Mouse (Mus musculus) midbrain, embryonic 13.5 days (tissue): Measurements from ENCODE around the gene Ankrd34a. TPM values are rescaled to one million over a fixed set of nuclear protein-coding genes. Genes with fewer than 3 reads are reported as not detected.
A peak's percentile ranks its signal among the peaks of the same experiment; 100 is the strongest.

Experiments used
- ATAC-seq: fragments of 200-750 bp; cut with Nextera tagmentation; 2 replicates; pipeline ENCODE4 v1.8.0; 2017; ENCODE audit warnings: mild to moderate bottlenecking, moderate TSS enrichment, moderate library complexity
- H3K27ac ChIP-seq: fragments of 300-500 bp; sonication (generic); 2 replicates; pipeline ENCODE4 v1.5.1; 2015; ENCODE audit warnings: inconsistent platforms, mild to moderate bottlenecking, moderate library complexity
- H3K27me3 ChIP-seq: fragments of 300-500 bp; sonication (generic); 2 replicates; pipeline ENCODE4 v1.6.1; 2015; ENCODE audit warnings: mild to moderate bottlenecking, inconsistent platforms
- H3K36me3 ChIP-seq: fragments of 300-500 bp; sonication (generic); 2 replicates; pipeline ENCODE4 v1.6.1; 2015; ENCODE audit warnings: mild to moderate bottlenecking, inconsistent platforms
- H3K4me1 ChIP-seq: fragments of 300-500 bp; sonication (generic); replicated peaks from 2 replicates; pipeline ENCODE4 v1.6.1; 2015; ENCODE audit warnings: inconsistent platforms
- H3K4me2 ChIP-seq: fragments of 300-500 bp; sonication (generic); replicated peaks from 2 replicates; pipeline ENCODE4 v1.6.1; 2015; ENCODE audit warnings: moderate library complexity, mild to moderate bottlenecking, inconsistent platforms
- H3K4me3 ChIP-seq: fragments of 300-500 bp; sonication (generic); replicated peaks from 2 replicates; pipeline ENCODE4 v1.5.1; 2015; ENCODE audit warnings: mild to moderate bottlenecking, inconsistent platforms
- H3K9ac ChIP-seq: fragments of 300-500 bp; sonication (generic); replicated peaks from 2 replicates; pipeline ENCODE4 v1.6.1; 2015; ENCODE audit warnings: mild to moderate bottlenecking, inconsistent platforms
- H3K9me3 ChIP-seq: fragments of 300-500 bp; sonication (generic); 2 replicates; pipeline ENCODE4 v1.6.1; 2016; ENCODE audit warnings: mild to moderate bottlenecking, inconsistent platforms
- WGBS: fragments of 180-500 bp; shearing (Covaris S2); methylation state at CpG from one replicate; pipeline ENCODE4 v1.1.7; 2015; 5-methylcytosine and 5-hydroxymethylcytosine counted together
- polyA plus RNA-seq: library from polyadenylated mRNA; unstranded; fragments of >200 nt; fragmentation: Nextera tagmentation; extraction: Ambion mirVana; gene quantifications from 2 replicates; pipeline ENCODE4 v1.2.1, GENCODE M21; 2015

Ankrd34a gene
- polyA plus RNA-seq, 1 experiment from 2014 or later = 6.5 TPM

DNA sequence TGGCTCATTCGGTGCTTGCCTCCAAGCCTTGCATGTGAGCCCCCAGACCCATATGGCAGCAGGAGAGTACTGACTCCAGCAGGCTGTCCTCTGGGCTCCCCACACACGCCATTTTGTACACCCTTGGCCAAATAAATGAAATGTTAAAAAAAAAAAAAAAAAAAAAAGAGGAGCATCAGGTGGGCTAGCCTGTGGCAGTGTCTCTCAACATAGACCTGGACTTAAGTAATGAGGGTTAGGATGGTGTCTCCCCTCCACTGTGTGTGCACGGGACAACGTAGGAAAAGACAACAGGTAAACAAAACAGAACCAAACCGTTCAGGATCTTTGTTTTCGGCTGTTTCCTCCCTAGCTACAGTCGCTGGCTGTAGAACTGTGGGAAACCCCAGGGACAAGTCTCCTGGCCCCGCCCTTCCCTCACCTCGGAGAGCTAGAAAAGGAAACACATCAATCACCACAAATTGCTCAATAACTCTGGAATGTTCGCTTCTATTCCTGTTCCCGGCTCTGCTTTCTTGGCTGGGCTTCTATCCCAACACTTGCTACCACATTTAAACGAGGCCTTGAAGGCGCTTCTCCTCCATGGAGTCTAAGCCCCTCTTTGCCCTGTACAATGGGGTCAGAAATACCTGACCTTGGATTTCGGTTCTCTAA lies 20.3 kb upstream of the Ankrd34a start:
- Histone ChIP-seq H3K4me2 (peak overlapping the region; percentile 41), H3K9me3 (no peaks in the 10 kb centered on the region), H3K36me3 (no peaks in the 10 kb centered on the region), H3K4me1 (peaks cover 20% of the 10 kb centered on the region), H3K27me3 (peaks cover 4% of the 10 kb centered on the region; the same call in 1 of the 2 replicates), H3K27ac (peak overlapping the region; percentile 66), H3K9ac (no peak overlapping the region; the same call in 1 of the 2 replicates), H3K4me3 (no peak overlapping the region)
- WGBS = 76% methylated on average over 14 of the region's 14 CpGs
- no peak for ATAC-seq

- 32% methylated on average over 17 of the region's 17 CpGs for WGBS
- no peaks in the 10 kb centered on the region for H3K9me3 ChIP-seq
- peaks cover 9% of the 10 kb centered on the region; the same call in 1 of the 2 replicates for H3K27me3 ChIP-seq
- peak; percentile 75 for ATAC-seq
- peak within 1 kb of the TSS; percentile 66 for H3K27ac ChIP-seq
- no peaks in the 10 kb centered on the region for H3K36me3 ChIP-seq
- H3K9ac ChIP-seq = no peak within 1 kb of the TSS; the same call in 1 of the 2 replicates
- H3K4me3 ChIP-seq = no peak within 1 kb of the TSS; the same call in 1 of the 2 replicates
- H3K4me2 ChIP-seq = peak within 1 kb of the TSS; percentile 41
- H3K4me1 ChIP-seq = peaks cover 20% of the 10 kb centered on the region
Observed at GRCm38 (mm10) chr3:96576690-96577541, 19.5 kb upstream of the Ankrd34a start, which contains the start of gene Gm16253. TSS of gene Gm16253 (plus strand) at chr3:96576984.

- Histone ChIP-seq H3K27me3 (peaks cover 9% of the 10 kb centered on the region; the same call in 1 of the 2 replicates), H3K36me3 (no peaks in the 10 kb centered on the region), H3K27ac (0 out of 2 replicates have a peak overlapping the region, but pooled peaks have one; percentile 42), H3K4me3 (no peak overlapping the region), H3K9me3 (no peaks in the 10 kb centered on the region), H3K9ac (no peak overlapping the region), H3K4me2 (no peak overlapping the region), H3K4me1 (peaks cover 20% of the 10 kb centered on the region)
- 79% methylated on average over 4 of the region's 4 CpGs for WGBS
- no peak for ATAC-seq
Observed at GRCm38 (mm10) chr3:96577566-96577965, 18.9 kb upstream of the Ankrd34a start.

DNA sequence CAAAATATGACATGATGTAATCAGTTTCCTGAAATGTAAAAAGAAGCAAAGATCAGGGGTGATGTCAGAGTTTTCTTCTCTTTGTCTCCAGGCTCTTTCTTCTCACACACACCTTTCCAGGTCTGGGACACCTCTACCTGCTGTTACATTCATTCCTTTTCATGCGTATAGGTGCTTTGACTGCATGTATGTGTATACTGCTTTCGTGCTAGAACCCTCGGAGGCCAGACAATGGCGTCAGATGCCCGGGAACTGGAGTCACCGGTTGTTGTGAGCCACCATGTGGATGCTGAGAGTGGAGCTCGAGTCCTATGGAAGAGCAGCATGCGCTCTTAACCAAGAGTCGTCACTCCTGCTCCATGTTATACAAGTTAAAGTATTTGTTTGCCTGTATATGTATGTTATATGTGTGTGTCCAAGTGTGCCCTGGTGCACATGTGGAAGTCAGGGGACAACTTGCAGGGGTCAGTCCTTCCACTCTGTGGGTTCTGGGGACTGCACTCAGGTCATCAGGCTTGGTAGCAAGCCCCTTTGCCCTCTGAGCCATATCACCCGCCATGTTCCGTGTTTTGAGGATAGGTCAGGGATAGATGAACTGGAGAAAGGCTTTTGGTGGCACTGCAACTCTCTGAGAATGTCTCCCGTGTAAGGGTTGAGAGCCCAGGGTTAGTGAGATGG lies 17.7 kb upstream of the Ankrd34a start:
- peaks cover 20% of the 10 kb centered on the region for H3K4me1 ChIP-seq
- H3K4me2 ChIP-seq = no peak overlapping the region
- no peak overlapping the region for H3K9ac ChIP-seq
- no peaks in the 10 kb centered on the region for H3K9me3 ChIP-seq
- peaks cover 9% of the 10 kb centered on the region; the same call in 1 of the 2 replicates for H3K27me3 ChIP-seq
- no peak overlapping the region for H3K27ac ChIP-seq
- no peak overlapping the region for H3K4me3 ChIP-seq
- H3K36me3 ChIP-seq = no peaks in the 10 kb centered on the region
- WGBS = 79% methylated on average over 12 of the region's 12 CpGs
- no peak for ATAC-seq

DNA sequence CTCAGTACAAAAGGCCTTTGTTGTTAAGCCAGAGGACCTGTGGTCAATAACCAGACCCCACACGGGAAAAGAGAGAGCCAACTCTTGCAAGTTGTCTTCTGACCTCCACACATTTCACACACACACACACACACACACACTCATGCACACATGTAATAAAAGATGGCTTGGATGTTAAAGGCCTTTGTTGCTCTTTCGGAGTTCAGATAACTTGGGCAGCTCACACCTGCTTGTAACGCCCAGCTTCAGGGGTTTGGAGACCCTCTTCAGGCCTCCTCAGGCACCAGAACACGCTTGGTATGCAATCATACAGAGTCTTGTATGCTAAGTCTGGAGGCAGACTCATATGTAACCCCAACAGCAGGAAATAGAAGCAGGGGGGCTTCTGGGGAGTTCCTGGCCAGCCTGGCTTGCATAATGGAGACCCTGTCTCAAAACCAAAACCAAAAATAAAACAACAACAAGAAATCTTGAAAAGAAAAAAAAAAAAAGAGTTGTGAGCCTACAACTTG lies 17.1 kb upstream of the Ankrd34a start:
- Histone ChIP-seq H3K36me3 (no peaks in the 10 kb centered on the region; the same call in 1 of the 2 replicates), H3K27ac (no peak overlapping the region), H3K27me3 (peaks cover 9% of the 10 kb centered on the region; the same call in 1 of the 2 replicates), H3K4me1 (peaks cover 20% of the 10 kb centered on the region), H3K4me2 (no peak overlapping the region), H3K4me3 (no peak overlapping the region), H3K9ac (no peak overlapping the region), H3K9me3 (no peaks in the 10 kb centered on the region)
- WGBS = 79% methylated on average over 4 of the region's 4 CpGs
- ATAC-seq = no peak

- peak overlapping the region; percentile 55 for H3K4me2 ChIP-seq
- no peak overlapping the region for H3K27ac ChIP-seq
- H3K9me3 ChIP-seq = no peaks in the 10 kb centered on the region
- H3K4me3 ChIP-seq = peak overlapping the region; percentile 29
- 11% methylated on average over 16 of the region's 16 CpGs for WGBS
- H3K9ac ChIP-seq = peak overlapping the region; percentile 55
- peaks cover 20% of the 10 kb centered on the region for H3K4me1 ChIP-seq
- ATAC-seq = peak; percentile 77
- peaks cover 9% of the 10 kb centered on the region; the same call in 1 of the 2 replicates for H3K27me3 ChIP-seq
- H3K36me3 ChIP-seq = no peaks in the 10 kb centered on the region; the same call in 1 of the 2 replicates
Observed at GRCm38 (mm10) chr3:96579885-96580454, 16.5 kb upstream of the Ankrd34a start.

DNA sequence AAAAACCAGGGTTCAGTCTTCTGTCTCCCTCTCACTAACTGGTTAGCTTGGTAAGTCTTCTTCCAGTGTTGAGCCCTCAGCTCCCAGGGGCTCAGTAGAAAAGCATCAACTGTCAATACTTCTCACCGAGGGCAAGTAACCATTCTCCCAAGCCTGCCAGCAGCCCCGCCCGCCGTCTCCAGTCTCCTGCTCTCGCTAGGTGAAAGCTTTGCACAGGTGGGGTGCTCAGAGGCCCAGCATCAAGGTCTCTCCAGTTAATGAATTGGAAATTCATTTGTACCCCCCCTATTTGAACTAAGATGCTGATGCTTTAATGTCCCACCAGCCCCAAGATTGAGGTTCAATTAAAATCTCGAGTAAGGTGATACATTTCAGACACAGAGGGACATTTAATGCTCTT lies 15.3 kb upstream of the Ankrd34a start:
- Histone ChIP-seq H3K4me1 (peaks cover 19% of the 10 kb centered on the region), H3K4me2 (no peak overlapping the region), H3K4me3 (no peak overlapping the region), H3K9me3 (no peaks in the 10 kb centered on the region), H3K9ac (no peak overlapping the region; the same call in 1 of the 2 replicates), H3K36me3 (no peaks in the 10 kb centered on the region; the same call in 1 of the 2 replicates), H3K27me3 (peaks cover 9% of the 10 kb centered on the region; the same call in 1 of the 2 replicates), H3K27ac (no peak overlapping the region)
- no peak for ATAC-seq
- WGBS = 48% methylated on average over 6 of the region's 6 CpGs

DNA sequence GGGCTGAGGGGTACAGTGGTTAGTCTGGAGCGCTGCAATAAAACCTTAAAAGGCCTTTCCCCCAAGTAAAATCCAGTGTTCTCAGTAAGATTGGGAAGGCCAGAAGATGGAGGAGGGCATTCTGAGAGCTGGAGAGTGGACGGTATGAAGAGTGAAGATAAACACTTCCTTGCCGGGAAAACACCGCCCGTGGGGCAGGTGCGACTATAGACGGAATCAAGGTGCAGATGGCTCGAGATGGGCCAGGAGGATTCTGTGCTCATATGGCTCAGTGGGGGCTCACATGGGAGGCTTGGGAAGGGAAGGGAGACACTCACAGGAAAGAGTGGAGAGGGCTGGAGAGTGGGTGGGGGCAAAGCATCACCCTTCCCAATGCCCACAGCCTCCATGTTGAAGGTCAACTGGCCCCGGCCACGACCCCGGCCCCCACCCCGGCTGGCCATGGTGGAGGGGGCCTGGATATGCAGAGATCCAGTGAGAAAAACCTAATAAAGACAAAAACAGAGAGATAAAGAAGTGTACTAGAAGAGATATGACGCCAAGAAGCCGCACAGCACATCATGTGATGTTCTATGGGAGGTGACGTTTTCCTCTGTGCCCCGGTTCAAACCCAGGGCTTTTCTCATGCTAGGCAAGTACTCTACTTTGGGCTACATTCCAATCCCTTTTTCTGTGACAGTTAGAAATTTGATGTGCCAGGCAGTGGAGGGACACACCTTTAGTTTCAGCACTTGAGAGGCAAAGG lies 14.5 kb upstream of the Ankrd34a start:
- Histone ChIP-seq H3K4me1 (peaks cover 11% of the 10 kb centered on the region), H3K9me3 (no peaks in the 10 kb centered on the region), H3K27me3 (peaks cover 9% of the 10 kb centered on the region; the same call in 1 of the 2 replicates), H3K4me3 (no peak overlapping the region), H3K36me3 (no peaks in the 10 kb centered on the region; the same call in 1 of the 2 replicates), H3K4me2 (no peak overlapping the region), H3K27ac (no peak overlapping the region), H3K9ac (no peak overlapping the region)
- no peak for ATAC-seq
- WGBS = 85% methylated on average over 16 of the region's 16 CpGs

DNA sequence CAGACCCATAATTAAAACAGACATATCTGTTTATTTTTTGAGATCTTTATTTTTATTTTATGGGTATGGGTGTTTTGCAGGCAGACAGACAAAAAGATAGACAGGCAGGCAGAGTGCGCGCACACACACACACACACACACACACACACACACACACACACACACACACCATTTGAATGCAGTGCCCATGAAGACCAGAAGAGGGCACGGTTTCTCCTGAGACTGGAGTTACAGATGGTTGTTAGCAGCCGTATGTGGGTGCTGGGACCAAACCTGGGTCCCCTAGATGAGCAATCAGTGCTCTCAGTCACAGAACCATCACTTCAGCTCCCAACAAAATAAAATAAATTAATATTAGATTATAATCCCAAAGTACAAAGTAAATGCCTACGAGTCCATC lies 13.1 kb upstream of the Ankrd34a start:
- ATAC-seq = no peak
- Histone ChIP-seq H3K27me3 (peaks cover 9% of the 10 kb centered on the region; the same call in 1 of the 2 replicates), H3K4me2 (no peak overlapping the region), H3K4me3 (no peak overlapping the region), H3K36me3 (no peaks in the 10 kb centered on the region; the same call in 1 of the 2 replicates), H3K9ac (no peak overlapping the region), H3K27ac (no peak overlapping the region), H3K9me3 (no peaks in the 10 kb centered on the region), H3K4me1 (peaks cover 6% of the 10 kb centered on the region)
- 96% methylated on average over 5 of the region's 5 CpGs for WGBS

GRCm38 (mm10) chr3:96590657-96591056 lies 5.8 kb upstream of the Ankrd34a start:
- H3K4me3 ChIP-seq = no peak overlapping the region
- H3K4me1 ChIP-seq = peaks cover 19% of the 10 kb centered on the region
- ATAC-seq = no peak
- no peak overlapping the region for H3K4me2 ChIP-seq
- H3K9ac ChIP-seq = no peak overlapping the region
- no peak overlapping the region for H3K27ac ChIP-seq
- no peaks in the 10 kb centered on the region for H3K9me3 ChIP-seq
- no peaks in the 10 kb centered on the region for H3K36me3 ChIP-seq
- 80% methylated on average over 4 of the region's 4 CpGs for WGBS
- peaks cover 8% of the 10 kb centered on the region; the same call in 1 of the 2 replicates for H3K27me3 ChIP-seq
